Mouse (Mus musculus) embryonic facial prominence, embryonic 10.5 days (tissue): ENCODE results near the gene Lpxn. TPM values are rescaled to one million over a fixed set of nuclear protein-coding genes. Genes with fewer than 3 reads are reported as not detected.

ENCODE experiments used
- DNase-seq: peaks from one replicate; pipeline ENCODE4 v3.0.0-alpha.2; 2017; ENCODE audit warnings: low spot score
- H3K27ac ChIP-seq: fragments of 300-500 bp; sonication (generic); replicated peaks from 2 replicates; pipeline ENCODE4 v1.5.1; 2016; ENCODE audit warnings: mild to moderate bottlenecking
- H3K27me3 ChIP-seq: fragments of 300-500 bp; sonication (generic); replicated peaks from 2 replicates; pipeline ENCODE4 v1.6.1; 2016; ENCODE audit warnings: low read depth, mild to moderate bottlenecking; ENCODE audit not compliant: poor library complexity, severe bottlenecking
- H3K36me3 ChIP-seq: fragments of 300-500 bp; sonication (generic); replicated peaks from 2 replicates; pipeline ENCODE4 v1.6.1; 2016; ENCODE audit warnings: mild to moderate bottlenecking, moderate library complexity
- H3K4me1 ChIP-seq: fragments of 300-500 bp; sonication (generic); 2 replicates; pipeline ENCODE4 v1.6.1; 2016
- H3K4me3 ChIP-seq: fragments of 300-500 bp; sonication (generic); 2 replicates; pipeline ENCODE4 v1.5.1; 2016; ENCODE audit warnings: mild to moderate bottlenecking, moderate library complexity
- H3K9me3 ChIP-seq: fragments of 300-500 bp; sonication (generic); 2 replicates; pipeline ENCODE4 v1.6.1; 2016; ENCODE audit warnings: mild to moderate bottlenecking
- WGBS: fragments of 180-500 bp; shearing (Covaris S2); methylation state at CpG from one replicate; pipeline ENCODE4 v1.1.7; 2016; 5-methylcytosine and 5-hydroxymethylcytosine counted together
- polyA plus RNA-seq: library from polyadenylated mRNA; unstranded; fragments of >200 nt; fragmentation: Nextera tagmentation; extraction: Ambion mirVana; gene quantifications from 2 replicates; pipeline ENCODE4 v1.2.1, GENCODE M21; 2016

Gene Lpxn
- polyA plus RNA-seq, 1 experiment from 2014 or later = 0.71 TPM

GRCm38 (mm10) chr19:12812644-12813364, 16.8 kb downstream of the Lpxn start:
- H3K4me3 ChIP-seq = no peak overlapping the region
- H3K27me3 ChIP-seq = no peaks in the 10 kb centered on the region
- no peak for DNase-seq
- no peaks in the 10 kb centered on the region for H3K36me3 ChIP-seq
- no peaks in the 10 kb centered on the region for H3K4me1 ChIP-seq
- H3K27ac ChIP-seq = no peak overlapping the region
- 68% methylated on average over 1 of the region's 1 CpGs for WGBS
- no peaks in the 10 kb centered on the region for H3K9me3 ChIP-seq

- H3K4me3 ChIP-seq = no peak overlapping the region
- no peak for DNase-seq
- 79% methylated on average over 1 of the region's 1 CpGs for whole genome bisulfite sequencing
- H3K27me3 ChIP-seq = no peaks in the 10 kb centered on the region
- H3K9me3 ChIP-seq = no peaks in the 10 kb centered on the region
- H3K4me1 ChIP-seq = no peaks in the 10 kb centered on the region
- H3K27ac ChIP-seq = no peak overlapping the region
- no peaks in the 10 kb centered on the region for H3K36me3 ChIP-seq
Measured at GRCm38 (mm10) chr19:12813883-12814282, 17.9 kb downstream of the Lpxn start.

GRCm38 (mm10) chr19:12818507-12818906, 22.5 kb downstream of the Lpxn start:
- H3K27ac ChIP-seq = no peak overlapping the region
- no peaks in the 10 kb centered on the region for H3K9me3 ChIP-seq
- no peaks in the 10 kb centered on the region for H3K36me3 ChIP-seq
- H3K4me3 ChIP-seq = no peak overlapping the region
- H3K27me3 ChIP-seq = no peaks in the 10 kb centered on the region
- H3K4me1 ChIP-seq = no peaks in the 10 kb centered on the region
- no peak for DNase-seq
- 87% methylated on average over 1 of the region's 1 CpGs for WGBS

GRCm38 (mm10) chr19:12820383-12820782, 24.4 kb downstream of the Lpxn start:
- Histone ChIP-seq H3K9me3 (no peaks in the 10 kb centered on the region), H3K4me3 (no peak overlapping the region), H3K27ac (no peak overlapping the region), H3K27me3 (no peaks in the 10 kb centered on the region), H3K4me1 (no peaks in the 10 kb centered on the region), H3K36me3 (no peaks in the 10 kb centered on the region)
- DNase-seq = no peak
- 39% methylated on average over 4 of the region's 4 CpGs for WGBS

GRCm38 (mm10) chr19:12824549-12824948, 28.6 kb downstream of the Lpxn start:
- no peaks in the 10 kb centered on the region for H3K9me3 ChIP-seq
- no peaks in the 10 kb centered on the region for H3K36me3 ChIP-seq
- no peaks in the 10 kb centered on the region for H3K27me3 ChIP-seq
- no peak overlapping the region for H3K4me3 ChIP-seq
- DNase-seq = no peak
- H3K27ac ChIP-seq = no peak overlapping the region
- H3K4me1 ChIP-seq = no peaks in the 10 kb centered on the region
- 78% methylated on average over 4 of the region's 4 CpGs for WGBS

- WGBS = 71% methylated on average over 2 of the region's 2 CpGs
- H3K27ac ChIP-seq = no peak overlapping the region
Measured at GRCm38 (mm10) chr19:12830823-12831430, 34.9 kb downstream of the Lpxn start.

GRCm38 (mm10) chr19:12831559-12831958, 35.6 kb downstream of the Lpxn start:
- no peak overlapping the region for H3K4me3 ChIP-seq
- no peaks in the 10 kb centered on the region for H3K9me3 ChIP-seq
- DNase-seq = no peak
- H3K27ac ChIP-seq = no peak overlapping the region
- H3K4me1 ChIP-seq = no peaks in the 10 kb centered on the region
- H3K36me3 ChIP-seq = no peaks in the 10 kb centered on the region
- no peaks in the 10 kb centered on the region for H3K27me3 ChIP-seq
- 69% methylated on average over 1 of the region's 1 CpGs for WGBS

More at GRCm38 (mm10) chr19:12830823-12831430, 34.9 kb downstream of the Lpxn start:
- no peaks in the 10 kb centered on the region for H3K4me1 ChIP-seq
- H3K36me3 ChIP-seq = no peaks in the 10 kb centered on the region
- no peaks in the 10 kb centered on the region for H3K27me3 ChIP-seq
- H3K4me3 ChIP-seq = no peak overlapping the region
- no peak for DNase-seq
- no peaks in the 10 kb centered on the region for H3K9me3 ChIP-seq

- no peaks in the 10 kb centered on the region for H3K9me3 ChIP-seq
- H3K4me1 ChIP-seq = no peaks in the 10 kb centered on the region
- H3K36me3 ChIP-seq = no peaks in the 10 kb centered on the region
- 82% methylated on average over 3 of the region's 3 CpGs for WGBS
- no peaks in the 10 kb centered on the region for H3K27me3 ChIP-seq
- no peak overlapping the region for H3K27ac ChIP-seq
- DNase-seq = no peak
- H3K4me3 ChIP-seq = no peak overlapping the region
Measured at GRCm38 (mm10) chr19:12833625-12834024, 37.6 kb downstream of the Lpxn start.

GRCm38 (mm10) chr19:12838507-12838906, 42.5 kb downstream of the Lpxn start:
- DNase-seq = no peak
- Histone ChIP-seq H3K4me3 (no peak overlapping the region), H3K27ac (no peak overlapping the region), H3K27me3 (no peaks in the 10 kb centered on the region), H3K9me3 (no peaks in the 10 kb centered on the region), H3K36me3 (no peaks in the 10 kb centered on the region), H3K4me1 (no peaks in the 10 kb centered on the region)
- WGBS = 87% methylated on average over 1 of the region's 1 CpGs

GRCm38 (mm10) chr19:12846382-12846781, 50.4 kb downstream of the Lpxn start, which contains the start of gene Gm5244:
Gm5244 (plus strand) TSS chr19:12846682.
- Histone ChIP-seq H3K27ac (no peak within 1 kb of the TSS), H3K4me1 (no peaks in the 10 kb centered on the region), H3K27me3 (no peaks in the 10 kb centered on the region), H3K36me3 (no peaks in the 10 kb centered on the region), H3K4me3 (no peak within 1 kb of the TSS), H3K9me3 (peaks cover 3% of the 10 kb centered on the region; the same call in 1 of the 2 replicates)
- DNase-seq = no peak

- H3K36me3 ChIP-seq = no peaks in the 10 kb centered on the region
- no peaks in the 10 kb centered on the region for H3K4me1 ChIP-seq
- H3K9me3 ChIP-seq = peaks cover 2% of the 10 kb centered on the region; the same call in 1 of the 2 replicates
- 69% methylated on average over 1 of the region's 1 CpGs for WGBS
- no peak within 1 kb of the TSS for H3K27ac ChIP-seq
- no peaks in the 10 kb centered on the region for H3K27me3 ChIP-seq
- no peak for DNase-seq
- no peak within 1 kb of the TSS for H3K4me3 ChIP-seq
Measured at GRCm38 (mm10) chr19:12856983-12857382, 61.0 kb downstream of the Lpxn start, which contains the start of gene Olfr1444. Olfr1444 (plus strand) TSS chr19:12857283.
